Mouse (Mus musculus) hindbrain, embryonic 15.5 days (tissue): ENCODE data around the gene Amn1. TPM values are rescaled to one million over a fixed set of nuclear protein-coding genes. Genes with fewer than 3 reads are reported as not detected.
A peak's percentile ranks its signal among the peaks of the same experiment; 100 is the strongest.
"Not testable (repeated sequence)": the region's sequence is repeated elsewhere in the genome, so short reads cannot be mapped to it uniquely, and the experiment has no call there.

ENCODE experiments used
- ATAC-seq: fragments of 200-750 bp; cut with Nextera tagmentation; 2 replicates; pipeline ENCODE4 v1.8.0; 2017; ENCODE audit warnings: low read depth, moderate number of reproducible peaks, moderate TSS enrichment; ENCODE audit not compliant: low FRiP score
- H3K27ac ChIP-seq: fragments of 300-500 bp; sonication (generic); replicated peaks from 2 replicates; pipeline ENCODE4 v1.5.1; 2015; ENCODE audit warnings: mild to moderate bottlenecking, inconsistent platforms
- H3K27me3 ChIP-seq: fragments of 300-500 bp; sonication (generic); 2 replicates; pipeline ENCODE4 v1.6.1; 2015; ENCODE audit warnings: control low read depth, inconsistent platforms
- H3K36me3 ChIP-seq: fragments of 300-500 bp; sonication (generic); 2 replicates; pipeline ENCODE4 v1.6.1; 2015; ENCODE audit warnings: control low read depth, inconsistent platforms
- H3K4me1 ChIP-seq: fragments of 300-500 bp; sonication (generic); replicated peaks from 2 replicates; pipeline ENCODE4 v1.6.1; 2015; ENCODE audit warnings: control low read depth, inconsistent platforms
- H3K4me2 ChIP-seq: fragments of 300-500 bp; sonication (generic); 2 replicates; pipeline ENCODE4 v1.6.1; 2015; ENCODE audit warnings: moderate library complexity, mild to moderate bottlenecking, inconsistent platforms
- H3K4me3 ChIP-seq: fragments of 300-500 bp; sonication (generic); 2 replicates; pipeline ENCODE4 v1.5.1; 2015; ENCODE audit warnings: mild to moderate bottlenecking, inconsistent platforms
- H3K9ac ChIP-seq: fragments of 300-500 bp; sonication (generic); 2 replicates; pipeline ENCODE4 v1.6.1; 2015; ENCODE audit warnings: inconsistent platforms
- H3K9me3 ChIP-seq: fragments of 300-500 bp; sonication (generic); 2 replicates; pipeline ENCODE4 v1.6.1; 2016; ENCODE audit warnings: control low read depth, inconsistent platforms
- WGBS: fragments of 180-500 bp; shearing (Covaris S2); methylation state at CpG from one replicate; pipeline ENCODE4 v1.1.7; 2015; 5-methylcytosine and 5-hydroxymethylcytosine counted together
- polyA plus RNA-seq: library from polyadenylated mRNA; unstranded; fragments of >200 nt; fragmentation: Nextera tagmentation; extraction: Ambion mirVana; gene quantifications from 2 replicates; pipeline ENCODE4 v1.2.1, GENCODE M21; 2015

The Amn1 gene
- polyA plus RNA-seq, 1 experiment from 2014 or later: 99.8 TPM

- H3K4me2 ChIP-seq, H3K9ac ChIP-seq, ATAC-seq, H3K9me3 ChIP-seq, H3K27me3 ChIP-seq, H3K4me3 ChIP-seq, H3K36me3 ChIP-seq, H3K4me1 ChIP-seq, H3K27ac ChIP-seq: not testable (repeated sequence)
- WGBS: 83% methylated on average over 8 of the region's 8 CpGs
These were observed 58.6 kb downstream of the Amn1 start, which contains the start of gene Gm10203 for GRCm38 (mm10) chr6:149129870-149130269. TSS of gene Gm10203 (plus strand) at chr6:149130170.

GRCm38 (mm10) chr6:149126675-149127074, 61.8 kb downstream of the Amn1 start:
- Histone ChIP-seq H3K4me3 (no peak overlapping the region), H3K27ac (no peak overlapping the region), H3K4me2 (no peak overlapping the region), H3K9me3 (no peaks in the 10 kb centered on the region), H3K9ac (no peak overlapping the region), H3K4me1 (no peaks in the 10 kb centered on the region), H3K36me3 (no peaks in the 10 kb centered on the region), H3K27me3 (no peaks in the 10 kb centered on the region)
- WGBS: 65% methylated on average over 4 of the region's 4 CpGs
- no peak for ATAC-seq

- no peak overlapping the region for H3K4me3 ChIP-seq
- no peak for ATAC-seq
- H3K27ac ChIP-seq: no peak overlapping the region
- H3K36me3 ChIP-seq: no peaks in the 10 kb centered on the region
- H3K4me2 ChIP-seq: no peak overlapping the region
- no peaks in the 10 kb centered on the region for H3K9me3 ChIP-seq
- 91% methylated on average over 3 of the region's 3 CpGs for WGBS
- no peaks in the 10 kb centered on the region for H3K4me1 ChIP-seq
- H3K9ac ChIP-seq: no peak overlapping the region
- no peaks in the 10 kb centered on the region for H3K27me3 ChIP-seq
These were observed 65.5 kb downstream of the Amn1 start for GRCm38 (mm10) chr6:149123042-149123441.

- no peak overlapping the region for H3K9ac ChIP-seq
- no peaks in the 10 kb centered on the region for H3K9me3 ChIP-seq
- 0 out of 2 replicates have a peak, but pooled peaks have one; percentile 54 for ATAC-seq
- no peak overlapping the region for H3K27ac ChIP-seq
- no peaks in the 10 kb centered on the region for H3K36me3 ChIP-seq
- H3K27me3 ChIP-seq: no peaks in the 10 kb centered on the region
- H3K4me2 ChIP-seq: no peak overlapping the region
- H3K4me1 ChIP-seq: no peaks in the 10 kb centered on the region
- H3K4me3 ChIP-seq: no peak overlapping the region
- 39% methylated on average over 2 of the region's 2 CpGs for whole genome bisulfite sequencing
These were observed 68.7 kb downstream of the Amn1 start for GRCm38 (mm10) chr6:149119853-149120252.

GRCm38 (mm10) chr6:149118935-149119334, 69.6 kb downstream of the Amn1 start:
- no peak overlapping the region for H3K4me2 ChIP-seq
- no peak overlapping the region for H3K4me3 ChIP-seq

GRCm38 (mm10) chr6:149116992-149117391, 71.5 kb downstream of the Amn1 start:
- Histone ChIP-seq H3K36me3 (no peaks in the 10 kb centered on the region), H3K4me3 (no peak overlapping the region), H3K4me2 (no peak overlapping the region), H3K4me1 (no peaks in the 10 kb centered on the region), H3K27me3 (no peaks in the 10 kb centered on the region), H3K27ac (no peak overlapping the region), H3K9me3 (no peaks in the 10 kb centered on the region), H3K9ac (no peak overlapping the region)
- no peak for ATAC-seq

More at GRCm38 (mm10) chr6:149118935-149119334, 69.6 kb downstream of the Amn1 start:
- Histone ChIP-seq H3K9ac (no peak overlapping the region), H3K4me1 (no peaks in the 10 kb centered on the region), H3K27me3 (no peaks in the 10 kb centered on the region), H3K9me3 (no peaks in the 10 kb centered on the region), H3K36me3 (no peaks in the 10 kb centered on the region), H3K27ac (no peak overlapping the region)
- ATAC-seq: no peak
- WGBS: 64% methylated on average over 2 of the region's 2 CpGs

- Histone ChIP-seq H3K27me3 (no peaks in the 10 kb centered on the region), H3K9ac (no peak overlapping the region), H3K36me3 (no peaks in the 10 kb centered on the region), H3K4me2 (no peak overlapping the region), H3K27ac (no peak overlapping the region), H3K4me3 (no peak overlapping the region), H3K4me1 (no peaks in the 10 kb centered on the region), H3K9me3 (no peaks in the 10 kb centered on the region)
- WGBS: 81% methylated on average over 2 of the region's 2 CpGs
- ATAC-seq: no peak
These were observed 79.6 kb downstream of the Amn1 start for GRCm38 (mm10) chr6:149108909-149109308.

- Histone ChIP-seq H3K4me1 (no peaks in the 10 kb centered on the region), H3K36me3 (no peaks in the 10 kb centered on the region), H3K4me3 (no peak overlapping the region), H3K4me2 (no peak overlapping the region), H3K27me3 (no peaks in the 10 kb centered on the region), H3K27ac (no peak overlapping the region), H3K9me3 (no peaks in the 10 kb centered on the region), H3K9ac (no peak overlapping the region)
- no peak for ATAC-seq
- WGBS: 84% methylated on average over 3 of the region's 3 CpGs
These were observed 80.9 kb downstream of the Amn1 start for GRCm38 (mm10) chr6:149107615-149108014.

Other genes with a start within 250 kb of the Amn1 start
- 44.4 and 51.8 TPM in 2 replicates for gene Sinhcaf, start 242.2 kb downstream of the Amn1 start, polyA plus RNA-seq
- gene Dennd5b, start 87.0 kb downstream of the Amn1 start, polyA plus RNA-seq: 12.0 and 12.8 TPM in 2 replicates
- gene Gm10203, start 58.5 kb downstream of the Amn1 start, polyA plus RNA-seq: not detected in 2 replicates
- 7.3 and 8.2 TPM in 2 replicates for gene Etfbkmt, start 48.9 kb downstream of the Amn1 start, polyA plus RNA-seq
- 26.6 and 28.4 TPM in 2 replicates for gene Resf1, start 120.7 kb upstream of the Amn1 start, polyA plus RNA-seq
- gene Bicd1, start 220.2 kb upstream of the Amn1 start, polyA plus RNA-seq: 44.9 and 45.4 TPM in 2 replicates